Mouse (Mus musculus): Measurements from ENCODE around the gene Stim1.
"Not testable (repeated sequence)": the region's sequence is repeated elsewhere in the genome, so short reads cannot be mapped to it uniquely, and the experiment has no call there.

Gene Stim1

GRCm38 (mm10) chr7:102249896-102250630 lies 17.5 kb upstream of the Stim1 start:
- peak; percentile 34 for DNase-seq (ENCODE audit: low spot score)

GRCm38 (mm10) chr7:102250631-102251214 lies 16.9 kb upstream of the Stim1 start:
- DNase-seq (ENCODE audit: low spot score), result peak; percentile 81

- DNase-seq (ENCODE audit: low spot score), result no peak
Observed at GRCm38 (mm10) chr7:102253631-102254030, 14.0 kb upstream of the Stim1 start.

- DNase-seq (ENCODE audit: low spot score), result no peak
Observed at GRCm38 (mm10) chr7:102255954-102256353, 11.7 kb upstream of the Stim1 start, which contains the start of gene Rhog. Rhog (minus strand) TSS chr7:102256054.

- no peak for DNase-seq (ENCODE audit: low spot score)
Observed at GRCm38 (mm10) chr7:102256636-102257035, 11.0 kb upstream of the Stim1 start.

DNA sequence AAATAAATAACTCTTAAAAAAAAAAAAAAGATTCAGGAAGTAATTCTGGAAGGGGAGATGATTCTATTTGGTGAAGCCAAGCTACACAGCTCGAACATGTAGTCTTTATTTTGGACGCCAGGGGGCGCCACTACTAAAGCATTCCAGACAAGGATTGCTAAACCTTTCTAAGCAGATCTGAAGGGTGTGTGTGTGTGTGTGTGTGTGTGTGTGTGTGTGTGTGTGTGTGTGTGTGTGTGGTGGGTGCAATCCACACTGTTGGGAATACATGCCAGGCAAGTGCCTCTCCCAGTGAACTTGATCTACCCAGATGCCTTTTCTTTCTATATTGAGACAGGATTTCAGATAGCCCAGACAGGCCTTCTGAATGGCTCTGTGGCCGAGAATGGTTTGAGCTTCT lies 9.4 kb upstream of the Stim1 start:
- DNase-seq (ENCODE audit: low spot score), result peak; percentile 56

DNA sequence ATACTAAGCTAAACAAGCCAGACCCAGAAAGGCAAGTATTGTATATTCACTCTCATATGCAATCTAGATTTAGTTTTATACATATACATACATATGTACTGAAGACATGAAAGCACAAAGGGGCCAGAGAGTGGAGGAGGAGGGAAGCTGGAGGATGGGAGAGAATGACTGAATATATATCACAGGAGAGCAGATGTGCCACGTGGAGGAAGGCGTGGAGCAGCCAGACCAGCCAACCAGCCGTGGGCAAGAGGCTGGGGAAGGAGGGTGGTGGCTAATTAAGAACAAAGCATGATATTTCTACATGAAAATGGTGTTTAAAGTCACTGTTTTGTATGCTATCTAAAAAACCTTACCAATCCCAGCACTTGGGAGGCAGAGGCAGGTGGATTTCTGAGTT lies 8.9 kb upstream of the Stim1 start:
- DNase-seq (ENCODE audit: low spot score), result no peak

- DNase-seq (ENCODE audit: low spot score), result no peak
Observed at GRCm38 (mm10) chr7:102259716-102260479, 7.7 kb upstream of the Stim1 start.

- DNase-seq (ENCODE audit: low spot score), result no peak
Observed at GRCm38 (mm10) chr7:102260518-102260917, 7.1 kb upstream of the Stim1 start.

GRCm38 (mm10) chr7:102263020-102263419 lies 4.6 kb upstream of the Stim1 start:
- DNase-seq (ENCODE audit: low spot score), result no peak

DNA sequence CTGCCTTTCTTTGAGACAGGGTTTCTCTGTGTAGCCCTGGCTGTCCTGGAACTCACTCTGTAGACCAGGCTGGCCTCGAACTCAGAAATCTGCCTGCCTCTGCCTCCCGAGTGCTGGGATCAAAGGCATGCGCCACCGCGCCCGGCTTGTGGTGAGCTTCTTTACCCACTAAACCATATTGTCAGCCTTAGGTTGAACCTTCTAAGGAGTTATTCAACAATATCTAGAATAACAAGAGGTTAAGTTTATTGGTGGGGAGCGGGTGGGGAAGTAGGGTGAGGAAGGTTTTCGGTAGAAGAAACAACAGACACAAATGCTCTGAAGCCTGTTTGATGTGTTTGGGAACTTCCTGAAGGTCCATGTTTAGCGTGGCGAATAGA lies 1.6 kb upstream of the Stim1 start:
- DNase-seq (ENCODE audit: low spot score), result not testable (repeated sequence)

GRCm38 (mm10) chr7:102266401-102267042 lies 1.1 kb upstream of the Stim1 start:
- DNase-seq (ENCODE audit: low spot score), result no peak

- DNase-seq (ENCODE audit: low spot score), result peak; percentile 88
Observed at GRCm38 (mm10) chr7:102267113-102267579, 460 bp upstream of the Stim1 start.

GRCm38 (mm10) chr7:102268395-102268748 lies 766 bp downstream of the Stim1 start:
- DNase-seq (ENCODE audit: low spot score), result no peak

DNA sequence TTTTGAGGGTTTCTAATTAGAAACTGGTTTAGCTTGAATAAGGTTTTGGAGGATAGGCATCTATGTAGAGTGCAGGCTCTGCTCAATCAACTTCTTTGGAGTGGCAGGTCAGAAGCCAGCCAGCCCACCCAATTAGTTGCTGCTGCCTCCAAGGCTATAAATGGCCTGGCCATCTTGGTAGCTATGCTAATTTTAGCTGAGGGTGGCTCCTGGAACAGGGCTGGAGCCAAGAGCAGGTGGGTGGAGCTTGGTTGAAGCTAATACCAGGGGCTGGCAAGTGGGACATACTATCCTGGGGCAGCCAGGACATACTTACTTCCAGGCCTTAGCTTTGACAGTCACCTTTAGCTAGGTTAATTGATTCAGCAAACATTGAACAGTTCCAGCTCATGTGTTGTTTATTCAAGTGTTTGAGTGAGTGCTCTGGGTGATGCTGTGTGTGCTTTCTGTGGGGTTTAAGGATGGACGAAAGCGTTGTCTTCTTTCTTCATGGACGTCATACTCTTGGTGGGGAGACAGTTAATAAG lies 4.9 kb downstream of the Stim1 start:
- no peak for DNase-seq (ENCODE audit: low spot score)

- DNase-seq (ENCODE audit: low spot score), result no peak
Observed at GRCm38 (mm10) chr7:102281403-102281802, 13.8 kb downstream of the Stim1 start.

DNA sequence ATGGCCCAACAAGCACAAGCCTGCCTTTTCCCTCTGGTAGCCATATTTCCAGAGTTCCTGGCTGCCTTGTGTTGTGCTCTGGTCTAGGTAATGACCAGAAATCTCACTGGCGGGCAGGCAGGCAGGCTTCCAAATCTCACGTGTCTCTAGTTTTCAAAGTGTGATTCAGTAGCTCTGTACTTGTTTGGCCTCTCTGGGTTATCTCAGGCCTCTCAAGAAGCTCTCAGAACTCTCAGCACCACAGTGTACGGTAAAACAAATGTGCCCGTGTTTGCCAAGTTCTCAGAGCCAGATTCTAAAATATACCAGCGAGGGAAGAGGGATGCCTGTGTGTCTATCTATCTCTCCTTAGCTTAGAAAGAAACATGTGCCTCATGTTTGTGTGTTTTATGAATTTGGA lies 14.7 kb downstream of the Stim1 start:
- DNase-seq (ENCODE audit: low spot score), result no peak

DNA sequence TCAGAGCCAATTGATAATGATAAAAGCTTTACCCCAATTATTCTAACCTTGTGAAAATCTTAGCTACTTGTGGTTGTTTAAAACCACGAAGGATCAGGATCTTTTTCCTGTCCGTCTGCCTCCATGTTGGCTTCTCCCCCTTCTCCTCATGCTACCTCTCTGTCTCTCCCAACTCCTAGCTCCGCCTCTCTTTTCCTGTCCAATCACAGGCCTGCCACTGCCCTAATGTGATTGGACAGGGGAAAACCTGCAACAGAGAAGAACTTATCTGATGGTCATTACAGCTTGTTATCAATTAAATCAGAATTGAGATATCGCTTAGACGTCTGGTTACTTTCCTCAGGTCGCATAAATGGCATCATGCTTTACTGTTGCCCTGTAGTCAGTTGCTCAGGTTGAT lies 21.9 kb downstream of the Stim1 start:
- no peak for DNase-seq (ENCODE audit: low spot score)

DNA sequence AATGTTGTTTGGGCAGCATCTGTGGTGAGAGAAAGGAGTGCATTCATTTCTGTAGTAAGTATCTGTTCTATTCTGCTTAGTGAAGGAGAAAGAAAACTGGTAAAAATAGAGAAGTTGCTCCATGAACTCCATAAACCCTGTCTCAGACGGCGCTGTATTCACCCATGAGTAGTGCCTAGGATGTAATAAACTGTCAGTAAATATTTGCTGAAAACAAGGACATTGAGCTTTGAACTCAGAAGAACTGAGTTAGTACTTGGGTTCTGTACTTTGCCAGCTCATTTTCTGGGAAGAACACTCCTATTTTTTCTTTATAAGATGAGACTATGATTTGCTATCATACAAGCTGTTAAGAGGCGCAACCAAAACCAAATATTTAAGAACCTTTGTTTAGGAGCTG lies 24.6 kb downstream of the Stim1 start:
- no peak for DNase-seq (ENCODE audit: low spot score)

- no peak for DNase-seq (ENCODE audit: low spot score)
Observed at GRCm38 (mm10) chr7:102293234-102293633, 25.6 kb downstream of the Stim1 start.

DNA sequence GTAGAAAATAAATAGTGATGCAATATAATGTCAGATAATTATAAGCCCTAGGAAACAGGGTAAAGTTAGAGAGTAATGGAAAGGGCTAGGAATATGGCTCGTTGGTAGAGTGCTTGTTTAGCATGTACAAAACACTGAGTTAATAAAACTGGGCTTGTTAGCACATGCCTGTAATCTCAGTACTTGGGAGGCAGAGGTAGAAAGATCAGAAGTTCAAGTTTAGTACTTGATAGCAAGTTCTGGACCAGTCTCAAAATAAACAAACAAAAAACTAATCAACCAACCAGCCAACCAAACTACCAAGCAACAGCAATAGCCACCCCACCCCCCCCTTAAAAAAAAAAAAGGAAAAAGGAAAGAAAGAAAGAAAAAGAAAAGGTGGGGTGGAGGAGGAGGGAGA lies 33.2 kb downstream of the Stim1 start:
- no peak for DNase-seq (ENCODE audit: low spot score)

DNA sequence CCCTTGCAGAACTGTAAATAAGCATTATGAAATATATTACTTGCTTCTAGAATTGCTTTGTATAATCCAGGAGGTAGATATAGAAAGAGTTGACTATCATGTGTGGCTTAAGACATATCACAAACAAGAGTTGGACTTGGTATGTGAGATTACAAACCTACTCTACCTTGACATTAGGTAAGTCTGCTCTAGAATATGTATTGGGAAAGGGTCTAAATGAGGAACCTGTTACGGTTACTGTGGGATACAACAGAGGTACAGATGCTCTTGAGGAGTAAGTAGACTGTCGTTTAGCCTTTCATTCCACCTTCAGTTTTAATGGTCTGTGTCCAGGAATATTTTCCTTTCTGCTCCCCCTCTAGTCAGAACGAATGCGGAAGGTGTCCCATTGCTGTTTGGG lies 34.9 kb downstream of the Stim1 start:
- no peak for DNase-seq (ENCODE audit: low spot score)

Data from left cerebral cortex, adult 11 months (tissue).